Mouse (Mus musculus) R1 (cell line): Measurements from ENCODE around the gene Sntb2.
"Not testable (repeated sequence)": the region's sequence is repeated elsewhere in the genome, so short reads cannot be mapped to it uniquely, and the experiment has no call there.

Source experiments
- DNase-seq: peaks from one replicate; pipeline ENCODE4 v3.0.0-alpha.2; 2018; ENCODE audit warnings: low read depth, low spot score

The Sntb2 gene

DNA sequence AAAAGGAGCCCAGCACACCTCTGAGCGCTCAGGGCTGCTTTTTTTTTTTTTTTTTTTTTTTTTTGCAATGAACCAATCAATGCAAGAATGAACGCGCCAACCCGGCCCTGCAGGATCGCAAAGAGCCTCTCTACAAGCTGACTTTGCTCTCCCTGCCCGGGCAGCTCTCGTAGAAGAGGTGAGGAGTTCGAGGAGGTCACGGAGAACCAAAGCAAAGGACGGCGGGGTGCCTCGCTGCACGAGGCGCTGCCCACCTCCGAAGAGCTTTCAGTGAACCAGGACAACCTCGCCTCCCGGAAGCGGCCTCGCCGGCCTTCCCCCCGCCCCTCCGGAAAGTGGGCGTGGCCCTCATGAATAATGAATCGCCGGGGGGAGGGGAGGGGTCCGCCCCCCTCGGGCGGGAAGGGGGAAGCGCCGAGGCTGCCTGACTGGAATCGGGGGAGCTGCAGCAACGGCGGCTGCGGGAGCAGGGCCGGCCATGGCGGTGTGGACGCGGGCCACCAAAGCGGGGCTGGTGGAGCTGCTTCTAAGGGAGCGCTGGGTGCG is at the start of gene Sntb2:
Gene Sntb2, plus strand, starts transcription at position 427 of the 546 bp plus-strand sequence.
- DNase-seq, result peak; percentile 96

DNA sequence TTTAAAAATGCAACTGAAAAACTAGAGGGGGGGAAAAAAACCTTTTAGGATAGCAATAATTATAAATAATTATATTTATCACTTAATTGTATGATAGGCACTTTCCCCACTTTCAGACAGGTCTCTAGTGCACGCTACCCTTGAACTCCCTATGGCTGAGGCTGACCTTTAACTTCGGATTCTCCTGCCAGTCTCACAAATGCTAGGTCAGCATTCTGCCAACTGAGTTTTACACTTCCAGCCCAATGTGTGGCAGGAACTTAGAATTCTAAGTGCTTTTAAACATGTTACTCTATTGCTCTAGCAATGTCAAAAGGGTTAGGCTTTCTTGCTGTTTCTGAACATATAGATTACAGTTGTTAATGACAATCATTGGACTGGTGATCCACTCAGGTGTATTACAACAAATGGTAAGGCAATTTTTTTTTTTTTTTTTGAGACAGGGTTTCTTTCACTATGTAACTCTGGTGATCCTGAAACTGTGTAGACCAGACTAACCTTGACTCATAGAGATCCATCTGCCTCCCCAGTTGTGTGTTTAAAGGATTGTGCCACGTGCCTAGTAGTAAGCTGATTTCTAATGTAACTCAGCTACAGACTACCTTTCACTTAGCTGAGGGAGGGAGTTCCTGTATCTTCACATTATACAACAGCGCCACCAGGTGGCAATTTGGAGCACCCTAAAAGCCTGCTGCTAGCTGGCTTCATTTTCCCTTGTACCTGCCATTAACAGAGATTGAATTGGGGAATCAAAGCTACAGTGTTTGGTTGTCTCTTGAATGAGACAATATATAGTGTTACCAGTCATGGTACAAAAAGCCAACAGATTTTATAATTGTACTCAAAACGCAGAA is 48.0 kb upstream of the Sntb2 start:
- DNase-seq, result peak; percentile 86

DNA sequence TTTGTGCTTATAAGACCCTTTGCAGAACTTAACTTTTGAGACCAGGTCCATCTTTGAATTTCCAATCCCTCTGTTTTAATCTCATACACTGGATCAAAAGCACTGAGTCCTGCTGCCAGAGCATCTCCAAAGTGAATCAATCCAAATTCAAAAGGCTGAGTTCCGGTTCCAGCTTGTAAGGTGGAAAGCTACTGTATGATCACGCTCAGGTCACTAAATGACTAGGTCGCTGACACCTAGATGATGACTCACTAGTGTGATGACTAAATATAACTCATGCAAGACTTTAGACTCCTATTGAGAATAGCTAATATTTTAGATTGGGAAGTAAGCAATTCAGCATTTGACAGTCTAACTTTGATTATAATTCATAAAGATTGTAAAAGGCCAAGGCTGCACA is 46.7 kb upstream of the Sntb2 start:
- no peak for DNase-seq

DNA sequence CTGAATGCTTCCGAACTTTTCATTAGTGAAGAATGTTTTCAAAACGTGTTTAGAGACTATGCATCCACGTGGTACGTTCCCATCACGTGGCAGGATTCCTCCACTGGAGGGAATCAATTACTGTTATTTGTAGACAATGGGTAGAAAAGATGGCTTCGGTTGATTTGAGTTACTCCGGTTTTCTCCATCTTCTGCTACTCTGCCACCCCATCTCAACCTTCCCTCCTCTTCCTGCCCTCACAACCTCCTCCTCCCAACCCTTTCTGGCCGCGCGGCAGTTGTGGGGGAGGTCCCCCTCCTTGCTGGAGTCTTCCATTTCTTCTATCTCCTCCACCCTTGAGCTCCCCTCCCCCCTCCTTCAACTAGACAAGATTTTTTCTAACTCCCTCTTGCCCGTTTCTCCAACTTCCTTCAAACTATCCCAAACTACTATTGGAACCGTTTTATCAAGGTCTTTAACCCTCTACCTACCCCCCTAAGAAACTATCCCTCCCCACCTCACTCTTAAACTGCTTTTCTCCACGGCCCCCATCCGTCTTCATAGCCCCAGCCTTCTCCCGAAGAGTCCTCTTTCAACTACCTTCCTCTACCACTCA is 43.2 kb upstream of the Sntb2 start:
- DNase-seq, result peak; percentile 79

DNA sequence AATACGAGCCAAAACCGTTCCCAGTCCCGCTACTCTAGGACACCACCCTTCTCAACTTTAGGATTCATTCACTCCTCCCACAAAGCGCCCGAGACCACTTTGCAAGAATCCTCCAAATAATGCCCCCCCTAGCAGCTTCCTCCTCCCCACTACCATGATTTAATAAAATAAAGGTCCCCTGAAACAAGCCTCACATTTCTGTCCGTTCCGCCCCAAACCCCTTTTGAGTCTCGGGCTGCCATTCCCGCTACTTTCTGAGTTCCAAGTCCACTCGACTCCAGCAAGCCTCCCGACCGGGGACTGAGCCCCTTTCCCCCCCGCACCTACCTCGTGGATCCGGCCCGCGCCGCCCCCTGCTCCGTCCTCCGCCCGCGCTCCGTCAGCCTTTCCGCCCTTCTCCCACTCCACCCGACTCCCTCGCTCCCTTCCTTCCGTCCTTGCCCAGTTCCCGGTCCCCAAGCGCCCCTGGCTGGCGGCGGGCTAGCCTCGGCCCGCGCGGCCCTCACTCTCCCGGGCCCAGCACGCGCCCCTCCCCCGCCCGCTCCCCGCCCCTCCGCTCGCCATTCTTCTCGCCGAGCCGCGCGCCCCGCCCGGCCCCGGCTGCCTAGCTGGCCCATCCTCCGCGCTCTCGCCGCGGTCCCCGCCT is 42.6 kb upstream of the Sntb2 start:
- peak; percentile 70 for DNase-seq

DNA sequence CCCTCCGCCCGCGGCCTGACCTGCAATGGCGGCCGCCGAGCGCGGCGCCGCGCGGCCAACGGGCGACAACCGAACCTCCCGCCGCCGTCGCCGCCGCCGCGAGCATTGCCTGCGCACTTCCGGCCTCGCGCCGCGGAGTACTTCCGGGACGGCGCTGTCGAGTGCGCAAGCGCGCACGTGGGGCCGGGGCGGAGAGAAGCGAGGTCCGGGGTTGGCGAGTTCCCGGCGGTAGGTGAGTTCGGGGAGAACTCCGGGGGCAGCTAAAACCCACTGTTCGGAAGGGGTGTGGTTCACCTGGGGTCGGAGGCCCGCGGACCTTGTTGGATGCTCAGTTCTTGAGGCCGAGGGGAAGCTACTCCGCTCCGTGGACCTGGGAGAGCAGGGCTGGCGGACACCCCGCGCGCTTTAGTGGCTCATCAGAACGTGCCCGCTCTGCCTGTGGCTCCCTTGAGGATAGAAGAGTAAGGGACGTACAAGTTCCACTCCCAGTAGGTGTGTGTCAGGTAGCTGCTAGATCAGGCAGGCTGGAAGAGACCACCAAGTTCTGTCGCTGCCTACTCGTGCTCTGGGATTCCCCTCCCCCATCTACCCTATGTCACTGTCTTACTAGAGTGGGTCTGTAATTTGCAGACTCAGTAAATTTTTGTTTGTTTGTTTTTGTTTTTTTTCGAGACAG is 41.9 kb upstream of the Sntb2 start, which contains the start of gene Utp4:
Gene Utp4, plus strand, starts transcription at position 156 of the 676 bp plus-strand sequence.
- peak; percentile 84 for DNase-seq

DNA sequence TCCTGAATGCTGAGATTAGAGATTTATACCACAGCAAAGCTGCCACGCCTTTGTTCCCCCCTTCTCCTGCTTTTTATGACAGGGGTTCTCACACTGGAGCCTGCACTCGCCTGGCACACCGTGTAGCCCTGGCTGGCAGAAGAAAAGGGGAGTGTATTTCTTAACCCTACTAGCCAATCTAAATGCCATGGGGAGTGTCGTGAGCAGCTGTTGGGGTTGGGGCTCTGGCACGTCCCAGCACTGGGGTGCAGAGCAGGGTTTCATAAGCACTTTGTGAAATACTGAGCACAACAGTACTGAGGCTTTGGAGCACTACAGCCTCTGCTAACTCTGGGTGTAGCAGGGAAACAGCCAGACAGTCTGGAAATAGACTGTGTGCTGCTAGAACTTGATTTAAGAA is 36.1 kb upstream of the Sntb2 start:
- DNase-seq, result no peak

DNA sequence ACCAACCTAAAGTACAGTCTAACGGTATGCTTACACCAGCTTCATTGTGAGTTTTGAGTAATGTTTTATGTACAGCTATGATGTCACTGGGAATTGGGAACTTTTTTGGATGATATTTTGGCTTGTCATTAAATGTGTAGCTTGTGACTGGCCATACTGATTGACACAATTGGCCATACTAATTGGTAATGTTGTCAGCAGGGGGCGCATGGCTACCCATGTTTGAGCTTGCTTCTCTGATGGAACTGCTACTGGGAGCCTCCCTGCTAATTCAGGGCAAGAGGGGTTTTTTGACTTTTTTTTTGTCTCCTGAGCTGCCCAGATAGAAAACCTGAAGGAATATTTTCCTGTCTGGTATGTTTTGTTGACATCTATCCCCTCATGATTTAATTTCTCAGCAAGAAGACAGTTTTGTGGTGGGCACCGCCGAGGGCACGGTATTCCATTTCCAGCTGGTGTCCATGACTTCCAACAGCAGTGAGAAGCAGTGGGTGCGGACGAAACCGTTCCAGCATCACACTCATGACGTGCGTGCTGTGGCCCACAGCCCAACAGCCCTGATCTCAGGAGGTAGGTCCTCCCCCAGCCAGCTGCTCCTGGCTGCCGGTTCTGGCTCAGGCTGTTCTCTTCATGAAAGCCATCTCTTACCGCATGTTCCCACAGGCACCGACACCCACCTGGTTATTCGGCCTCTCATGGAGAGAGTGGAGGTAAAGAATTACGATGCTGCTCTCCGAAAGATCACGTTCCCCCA is 29.6 kb upstream of the Sntb2 start:
- DNase-seq, result no peak

DNA sequence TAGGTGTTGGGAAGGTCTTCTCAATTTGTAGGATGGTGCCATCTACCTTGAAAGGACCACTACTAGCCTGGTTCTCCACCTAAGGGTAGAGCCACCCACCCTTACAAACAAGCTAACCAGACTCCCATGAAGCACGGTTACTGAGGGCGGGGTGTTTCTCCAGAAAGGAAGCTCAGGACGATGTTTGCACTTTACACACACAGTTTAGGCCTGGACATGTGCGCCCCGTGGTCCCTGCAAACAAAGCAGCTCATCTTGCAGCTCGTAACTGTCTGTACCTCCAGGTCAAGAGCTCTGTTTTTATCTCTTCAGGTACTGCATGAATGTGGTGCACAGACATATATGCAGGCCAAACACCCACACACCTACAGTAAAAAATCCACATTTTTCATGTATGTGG is 28.9 kb upstream of the Sntb2 start:
- no peak for DNase-seq

DNA sequence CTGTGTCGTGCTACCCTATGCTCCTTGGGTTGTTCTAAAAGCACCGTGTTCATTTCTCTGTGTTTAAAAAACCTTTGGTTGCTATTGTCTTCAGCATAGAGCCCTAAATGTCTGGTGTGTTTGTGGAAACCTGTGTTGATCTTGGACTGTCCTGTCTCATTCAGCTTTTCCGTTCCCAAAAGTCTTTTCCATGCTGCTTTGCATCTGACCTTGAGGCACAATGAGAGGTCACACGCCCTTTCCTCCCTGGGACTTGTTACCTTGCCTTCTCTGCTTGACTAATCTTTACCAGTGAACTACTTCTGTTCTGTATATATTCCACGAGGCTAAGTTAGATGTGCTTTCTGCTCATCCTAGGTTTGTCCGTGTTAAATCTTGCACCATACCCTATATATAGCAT is 28.1 kb upstream of the Sntb2 start:
- DNase-seq, result peak; percentile 75

DNA sequence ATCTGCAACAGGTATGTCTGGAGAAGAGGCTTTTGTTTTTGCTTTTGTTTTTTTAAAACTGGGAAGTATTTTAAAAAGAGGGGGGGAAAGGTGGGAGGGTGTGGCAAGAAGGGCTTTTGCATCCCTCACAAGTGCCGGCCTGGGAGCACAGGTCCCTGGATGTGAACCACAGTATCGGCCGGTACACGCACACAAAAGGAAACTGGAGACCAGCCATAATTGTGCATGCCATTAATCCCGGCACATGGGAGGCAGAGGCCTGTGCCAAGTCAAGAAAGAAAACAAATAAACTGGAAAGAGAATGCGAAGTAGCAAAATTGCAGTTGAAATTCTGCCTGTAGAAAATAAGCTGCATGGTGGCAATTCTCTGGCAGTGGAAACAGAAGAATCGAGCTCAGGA is 27.3 kb upstream of the Sntb2 start:
- DNase-seq, result no peak

DNA sequence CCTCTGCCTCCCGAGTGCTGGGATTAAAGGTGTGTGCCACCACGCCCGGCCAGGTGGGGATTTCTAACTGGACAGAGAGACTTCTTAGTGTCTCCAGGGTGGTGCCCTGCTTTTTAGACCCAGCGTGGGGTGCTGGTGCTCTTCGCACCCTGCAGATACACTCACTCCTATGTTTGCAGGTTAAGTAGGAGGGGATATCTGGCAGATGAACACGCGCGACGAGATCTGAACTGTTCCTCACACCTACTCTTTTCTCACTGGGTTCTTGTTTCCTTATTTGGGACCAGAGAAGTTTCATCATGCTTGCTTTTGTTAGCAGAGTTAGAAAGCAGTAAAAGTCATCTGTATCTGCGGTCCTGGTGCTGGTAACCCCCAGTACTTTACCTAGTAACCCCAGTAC is 21.9 kb upstream of the Sntb2 start:
- DNase-seq, result no peak

DNA sequence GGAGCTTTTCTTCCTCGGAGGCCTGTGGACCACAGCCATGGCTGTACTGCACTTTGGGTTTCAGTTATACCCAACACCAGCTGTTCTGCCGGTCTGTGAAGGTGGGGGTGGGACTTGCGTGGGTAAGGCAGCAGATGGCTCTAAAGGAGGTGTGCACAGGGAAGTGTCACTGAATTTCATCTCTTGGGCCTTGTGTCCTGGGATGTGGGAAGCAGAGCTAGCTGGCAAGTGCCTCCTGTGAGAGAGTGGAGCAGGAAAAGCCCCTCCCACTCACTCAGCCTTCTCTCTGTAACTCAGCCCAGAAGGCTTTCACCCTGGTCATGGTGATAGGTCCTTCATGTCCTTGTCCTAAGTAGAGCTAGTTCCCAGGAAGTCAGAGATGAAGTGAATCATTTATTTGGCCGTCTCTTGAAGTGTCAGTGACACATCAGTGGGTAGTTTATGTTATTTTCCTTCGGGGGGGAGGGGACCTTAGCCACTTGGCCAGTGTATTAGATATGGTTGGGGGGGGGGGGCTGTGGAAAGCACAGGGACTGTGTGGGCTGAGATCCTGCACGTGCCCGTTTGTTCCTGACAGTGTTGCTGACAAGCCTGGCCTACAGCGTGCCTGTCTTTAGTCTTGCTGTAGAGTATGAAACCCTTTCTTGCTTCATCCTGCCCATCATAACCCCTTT is 15.7 kb upstream of the Sntb2 start:
- no peak for DNase-seq

DNA sequence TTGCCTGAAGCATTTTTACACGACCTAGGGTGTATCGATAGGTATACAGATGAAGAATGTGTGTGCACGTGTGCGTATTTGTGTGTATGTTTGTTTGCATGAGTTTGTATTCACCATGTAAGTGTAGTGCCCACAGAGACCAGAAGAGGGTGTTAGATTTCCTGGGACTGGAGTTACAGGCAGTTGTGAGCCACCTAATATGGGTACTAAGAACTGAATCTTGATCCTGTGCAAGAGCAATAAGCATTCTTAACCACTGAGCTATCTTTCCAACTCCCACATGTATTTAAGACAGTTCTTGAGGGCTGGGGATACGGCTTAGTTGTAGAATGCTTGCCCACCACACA is 15.2 kb upstream of the Sntb2 start:
- DNase-seq, result peak; percentile 69

DNA sequence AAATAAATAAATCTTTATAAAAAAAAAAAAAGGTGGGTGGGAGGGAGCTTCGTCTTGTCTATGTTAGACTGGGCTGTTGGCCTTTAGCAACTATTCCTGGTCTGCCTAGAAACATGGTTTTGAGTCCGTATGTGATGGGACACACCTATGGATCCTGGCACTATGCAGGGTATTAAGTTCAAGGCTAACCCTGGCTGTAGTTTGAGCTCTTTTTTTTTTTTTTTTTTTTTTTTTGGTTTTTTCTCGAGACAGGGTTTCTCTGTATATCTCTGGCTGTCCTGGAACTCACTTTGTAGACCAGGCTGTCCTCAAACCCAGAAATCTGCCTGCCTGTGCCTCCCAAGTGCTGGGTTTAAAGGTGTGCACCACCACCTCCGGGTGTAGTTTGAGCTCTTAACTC is 11.5 kb upstream of the Sntb2 start:
- no peak for DNase-seq

DNA sequence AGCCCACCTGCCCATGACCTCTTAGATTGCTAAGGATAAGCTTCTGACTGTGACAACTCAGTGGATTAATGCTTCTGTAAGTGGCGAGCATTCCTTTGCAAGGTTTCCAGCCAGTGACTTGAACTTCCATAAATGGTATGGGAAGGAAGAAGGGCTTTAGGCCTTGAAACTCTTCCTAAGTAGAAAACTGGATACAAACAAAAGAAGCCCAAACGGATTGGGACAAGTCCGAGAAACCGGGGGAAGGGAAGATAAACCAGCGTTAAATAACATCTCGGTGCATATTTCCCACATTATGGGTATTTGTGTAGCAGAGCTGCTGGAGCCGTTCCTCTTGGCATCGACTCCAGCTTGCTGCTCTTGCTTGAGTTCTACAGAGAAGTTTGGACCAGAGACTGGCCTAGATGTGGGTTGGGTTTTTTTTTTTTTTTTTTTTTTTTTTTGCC is 10.6 kb upstream of the Sntb2 start:
- DNase-seq, result peak; percentile 73

DNA sequence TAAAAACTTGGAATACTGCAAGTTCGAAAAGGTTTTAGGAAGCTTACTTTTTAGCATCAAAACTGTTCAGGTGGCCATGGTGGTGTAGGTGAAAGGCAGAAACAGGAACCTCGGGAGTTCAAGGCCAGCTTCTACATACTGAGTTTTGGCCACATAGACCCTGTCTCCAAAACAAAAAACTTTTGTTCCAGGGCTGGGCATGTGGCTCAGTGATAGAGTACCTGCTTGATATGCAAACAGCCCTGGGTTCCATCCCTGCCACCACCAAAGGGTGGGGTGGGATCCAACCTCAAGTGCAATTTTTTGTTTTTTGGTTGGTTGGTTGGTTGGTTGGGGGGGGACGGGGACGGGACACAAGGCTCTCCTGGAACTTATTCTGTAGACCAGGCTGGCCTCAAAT is 10.1 kb upstream of the Sntb2 start:
- peak; percentile 59 for DNase-seq

DNA sequence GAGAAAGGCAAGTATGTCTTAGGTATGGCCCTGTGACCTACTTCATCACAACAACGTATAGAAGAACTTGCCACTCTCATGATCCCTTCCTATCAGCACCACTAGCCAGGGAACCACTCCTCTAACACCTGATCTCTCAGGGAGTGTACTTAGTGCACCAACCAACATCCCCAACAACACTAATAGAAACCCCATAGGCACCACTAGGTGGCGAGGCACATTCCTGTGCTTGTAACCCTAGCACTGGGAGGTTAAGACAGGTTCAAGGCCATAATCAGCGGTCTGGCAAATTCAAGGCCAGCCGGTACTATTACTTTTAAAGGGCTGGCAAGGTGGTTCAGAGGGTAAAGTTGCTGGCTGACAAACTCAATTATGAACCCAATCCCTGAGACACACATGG is 8.3 kb upstream of the Sntb2 start:
- DNase-seq, result peak; percentile 93

DNA sequence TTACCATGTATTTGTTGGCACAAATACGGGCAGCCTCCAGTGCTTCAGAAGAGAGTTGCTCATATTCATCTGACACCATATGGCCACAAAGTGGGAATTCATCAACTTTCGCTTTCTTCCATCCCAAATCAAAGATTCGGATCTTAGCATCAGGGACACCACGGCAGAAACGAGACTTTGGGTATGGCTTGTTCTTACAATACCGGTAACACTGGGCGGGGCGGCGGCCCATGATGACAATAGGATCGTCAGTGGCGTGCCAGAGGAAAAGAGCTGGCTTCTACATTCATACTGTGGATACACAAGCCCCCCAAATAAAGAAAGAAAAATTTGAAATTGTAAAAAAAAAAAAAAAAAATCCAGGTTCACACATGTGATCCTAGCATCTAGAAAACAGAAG is 7.4 kb upstream of the Sntb2 start:
- not testable (repeated sequence) for DNase-seq

DNA sequence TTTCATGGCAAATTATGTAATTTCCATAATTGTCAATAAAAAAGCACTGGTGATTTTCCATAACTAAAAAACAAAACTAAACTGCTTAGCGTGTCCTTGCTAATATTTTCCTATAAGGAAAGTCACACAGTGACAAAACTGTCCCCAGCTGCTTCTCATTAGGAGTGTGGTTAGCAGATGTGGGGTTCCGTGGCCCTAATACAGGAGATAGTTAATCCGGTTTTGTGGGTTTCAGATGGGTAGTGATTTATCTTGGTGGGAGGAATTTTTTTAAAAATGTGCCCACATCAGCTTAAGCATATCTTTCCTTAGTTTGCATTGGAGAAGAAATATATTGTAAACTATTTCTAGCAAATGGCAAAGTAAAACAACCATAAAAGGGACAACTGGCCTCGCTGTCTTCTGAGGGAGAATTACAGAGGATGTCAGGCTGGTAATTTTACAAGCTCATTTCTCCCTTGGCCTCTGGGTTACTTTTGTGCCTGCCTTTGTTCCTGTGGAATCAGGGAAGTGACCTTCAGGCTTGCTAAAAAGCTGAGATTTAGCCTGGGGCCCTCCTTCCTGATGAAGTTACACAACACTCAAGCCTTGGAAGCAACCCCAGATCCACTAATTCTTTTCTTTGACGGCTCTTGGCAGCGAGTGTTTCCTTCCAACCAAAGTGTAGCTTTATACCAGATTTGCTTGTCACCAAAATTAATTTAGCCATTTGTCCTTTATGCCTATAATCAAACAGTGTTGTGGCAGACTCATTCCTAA is 6.2 kb upstream of the Sntb2 start:
- DNase-seq, result peak; percentile 55
